Mouse (Mus musculus) thymus, adult 2 months (tissue): ENCODE results near the gene Lman2l. TPM values are rescaled to one million over a fixed set of nuclear protein-coding genes. Genes with fewer than 3 reads are reported as not detected.

ENCODE experiments used
- DNase-seq: peaks from one replicate; pipeline ENCODE4 v3.0.0; 2021
- H3K27ac ChIP-seq: fragments of 200-500 bp; 2 replicates; pipeline ENCODE4 v1.5.1; 2012; ENCODE audit warnings: low read length, control low read depth; ENCODE audit not compliant: control insufficient read depth, insufficient read depth
- H3K27me3 ChIP-seq: fragments of 200-500 bp; 2 replicates; pipeline ENCODE4 v1.6.1; 2012; ENCODE audit warnings: mild to moderate bottlenecking, low read length, moderate library complexity, mixed read lengths; ENCODE audit not compliant: control insufficient read depth, insufficient read depth
- H3K36me3 ChIP-seq: fragments of 200-500 bp; 2 replicates; pipeline ENCODE4 v1.6.1; 2012; ENCODE audit warnings: mild to moderate bottlenecking, low read length, moderate library complexity; ENCODE audit not compliant: control insufficient read depth, insufficient read depth
- H3K4me1 ChIP-seq: fragments of 200-500 bp; replicated peaks from 2 replicates; pipeline ENCODE4 v1.6.1; 2012; ENCODE audit warnings: low read length; ENCODE audit not compliant: control insufficient read depth, insufficient read depth
- H3K4me3 ChIP-seq: fragments of 200-500 bp; 2 replicates; pipeline ENCODE4 v1.5.1; 2012; ENCODE audit warnings: mild to moderate bottlenecking, low read length, control low read depth, moderate library complexity; ENCODE audit not compliant: control insufficient read depth, insufficient read depth
- CTCF ChIP-seq: fragments of 200-500 bp; IDR thresholded peaks from 2 replicates; pipeline ENCODE4 v1.5.1; 2012; ENCODE audit warnings: mild to moderate bottlenecking, control low read depth, low read length, moderate library complexity, borderline replicate concordance; ENCODE audit not compliant: control insufficient read depth, poor library complexity, insufficient read depth; ENCODE audit errors: extremely low read depth
- POLR2A ChIP-seq: fragments of 200-500 bp; IDR thresholded peaks from 2 replicates; pipeline ENCODE4 v1.6.1; 2012; ENCODE audit warnings: mild to moderate bottlenecking, low read length, control low read depth, moderate library complexity; ENCODE audit not compliant: control insufficient read depth, poor library complexity, insufficient read depth; ENCODE audit errors: extremely low read depth
- WGBS: fragments of 180-500 bp; shearing (Covaris S2); methylation state at CpG from one replicate; pipeline ENCODE4 v1.1.7; 2018; 5-methylcytosine and 5-hydroxymethylcytosine counted together
- polyA plus RNA-seq: library from polyadenylated mRNA; depleted of rRNA; stranded (reverse); fragments of >200 nt; gene quantifications from 2 replicates; pipeline ENCODE4 v1.2.3, GENCODE M21; 2012

The Lman2l gene
- polyA plus RNA-seq, 1 experiment = 62.4 TPM

GRCm38 (mm10) chr1:36445508-36445907 lies 437 bp upstream of the Lman2l start:
- TF ChIP-seq CTCF (no peak), POLR2A (no peak)
- Histone ChIP-seq H3K27ac (no peak overlapping the region), H3K4me1 (peaks cover 18% of the 10 kb centered on the region), H3K36me3 (peaks cover 4% of the 10 kb centered on the region; the same call in 1 of the 2 replicates), H3K27me3 (no peaks in the 10 kb centered on the region), H3K4me3 (no peak overlapping the region)
- DNase-seq = no peak
- 50% methylated on average over 8 of the region's 8 CpGs for WGBS

DNA sequence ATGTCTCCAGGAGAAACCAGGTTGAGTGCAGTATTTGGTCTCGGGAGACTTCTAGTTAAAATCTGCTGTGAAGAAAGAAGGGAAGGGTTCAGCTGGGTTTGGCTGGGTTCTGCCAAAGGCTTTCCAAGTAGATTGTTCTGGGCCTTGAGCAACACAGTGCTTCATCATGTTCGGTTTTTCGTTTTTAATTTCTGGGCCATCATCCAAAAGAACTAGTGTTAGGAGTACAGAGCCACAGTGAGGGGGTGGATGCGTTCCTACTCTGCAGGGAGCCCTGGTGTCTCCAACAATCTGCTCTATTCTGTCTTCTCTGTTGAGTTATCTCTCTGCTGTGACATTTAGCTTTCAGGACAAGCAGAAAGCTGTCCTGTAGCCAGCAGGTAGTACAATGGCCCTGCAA lies 4.0 kb downstream of the Lman2l start:
- Histone ChIP-seq H3K27me3 (no peaks in the 10 kb centered on the region), H3K27ac (no peak overlapping the region), H3K4me1 (peaks cover 15% of the 10 kb centered on the region), H3K4me3 (no peak overlapping the region), H3K36me3 (peaks cover 41% of the 10 kb centered on the region)
- DNase-seq = no peak
- no peak for TF ChIP-seq POLR2A
- no peak for TF ChIP-seq CTCF
- 94% methylated on average over 4 of the region's 4 CpGs for WGBS

DNA sequence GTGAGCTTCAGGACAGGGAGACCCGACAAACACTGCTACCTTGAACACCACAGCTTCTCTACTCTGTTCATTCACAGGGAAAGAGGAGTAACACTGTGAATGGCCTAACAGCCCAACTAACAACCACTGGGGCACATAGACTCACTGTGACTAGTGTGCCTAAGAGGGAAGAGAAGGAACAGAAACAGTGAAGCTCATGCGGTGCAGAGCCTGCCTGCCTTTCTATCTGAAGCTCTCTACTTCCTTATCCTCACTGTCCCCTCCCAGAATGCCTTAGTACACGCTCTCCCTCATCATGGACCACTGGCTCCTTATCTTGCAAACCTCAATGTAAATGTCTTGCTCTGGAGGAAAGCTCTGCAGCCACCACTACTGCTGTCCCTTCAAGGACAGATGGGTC lies 7.8 kb downstream of the Lman2l start:
- H3K27me3 ChIP-seq = no peaks in the 10 kb centered on the region
- DNase-seq = no peak
- H3K27ac ChIP-seq = no peak overlapping the region
- H3K4me3 ChIP-seq = no peak overlapping the region
- H3K36me3 ChIP-seq = peaks cover 58% of the 10 kb centered on the region
- no peak for TF ChIP-seq POLR2A
- no peak for TF ChIP-seq CTCF
- WGBS = 98% methylated on average over 3 of the region's 3 CpGs
- H3K4me1 ChIP-seq = peaks cover 8% of the 10 kb centered on the region

DNA sequence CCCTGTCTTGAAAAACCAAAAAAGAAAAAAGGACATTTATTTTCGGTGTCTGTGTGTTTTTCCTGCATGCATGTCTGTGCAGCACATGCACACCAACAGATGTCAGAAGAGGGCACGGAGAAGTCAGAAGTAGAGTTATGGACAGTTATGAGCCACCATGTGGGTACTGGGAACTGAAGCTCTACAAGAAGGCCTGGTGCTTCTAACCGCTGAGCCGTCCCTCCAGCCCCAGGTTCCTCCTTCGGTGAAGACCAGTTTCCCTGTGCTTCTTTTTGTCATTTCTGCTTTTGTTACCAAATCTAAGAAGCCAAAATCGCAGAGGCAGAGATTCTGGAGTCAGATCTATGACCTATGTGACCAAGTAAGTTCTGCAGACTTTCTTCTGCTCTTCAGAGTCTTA lies 8.6 kb downstream of the Lman2l start:
- H3K27ac ChIP-seq = no peak overlapping the region
- peaks cover 63% of the 10 kb centered on the region for H3K36me3 ChIP-seq
- no peaks in the 10 kb centered on the region for H3K27me3 ChIP-seq
- H3K4me3 ChIP-seq = no peak overlapping the region
- DNase-seq = no peak
- 95% methylated on average over 6 of the region's 6 CpGs for WGBS
- TF ChIP-seq POLR2A (no peak), CTCF (no peak)
- peaks cover 7% of the 10 kb centered on the region for H3K4me1 ChIP-seq

- H3K36me3 ChIP-seq = peaks cover 74% of the 10 kb centered on the region
- DNase-seq = peak; percentile 59
- TF ChIP-seq POLR2A (no peak), CTCF (no peak)
These were observed 10.0 kb downstream of the Lman2l start for GRCm38 (mm10) chr1:36435071-36435470.

GRCm38 (mm10) chr1:36433616-36434015 lies 11.5 kb downstream of the Lman2l start:
- no peak for DNase-seq
- Histone ChIP-seq H3K4me3 (no peak overlapping the region), H3K36me3 (peaks cover 70% of the 10 kb centered on the region), H3K4me1 (peaks cover 11% of the 10 kb centered on the region), H3K27ac (no peak overlapping the region), H3K27me3 (no peaks in the 10 kb centered on the region)
- no peak for TF ChIP-seq POLR2A
- no peak for TF ChIP-seq CTCF
- 100% methylated on average over 3 of the region's 3 CpGs for WGBS

More at GRCm38 (mm10) chr1:36435071-36435470, 10.0 kb downstream of the Lman2l start:
- Histone ChIP-seq H3K4me3 (no peak overlapping the region), H3K4me1 (peaks cover 9% of the 10 kb centered on the region), H3K27ac (peak overlapping the region; percentile 65; the same call in 1 of the 2 replicates), H3K27me3 (no peaks in the 10 kb centered on the region)
- WGBS = 2% methylated on average over 4 of the region's 4 CpGs

- peaks cover 11% of the 10 kb centered on the region for H3K4me1 ChIP-seq
- peaks cover 70% of the 10 kb centered on the region for H3K36me3 ChIP-seq
- H3K4me3 ChIP-seq = no peak overlapping the region
- no peaks in the 10 kb centered on the region for H3K27me3 ChIP-seq
- no peak for DNase-seq
- 98% methylated on average over 4 of the region's 4 CpGs for WGBS
- TF ChIP-seq CTCF = no peak
- TF ChIP-seq POLR2A = no peak
- no peak overlapping the region for H3K27ac ChIP-seq
These were observed 12.1 kb downstream of the Lman2l start for GRCm38 (mm10) chr1:36432999-36433398.
